Mouse (Mus musculus) B cell, adult 2 months (primary cell): ENCODE measurements around the gene C2cd4a.
A peak's percentile ranks its signal among the peaks of the same experiment; 100 is the strongest.

ENCODE experiments used
- DNase-seq, 2 experiments: peaks; one replicate each; pipeline ENCODE4 v3.0.0; 2022

Gene C2cd4a

DNA sequence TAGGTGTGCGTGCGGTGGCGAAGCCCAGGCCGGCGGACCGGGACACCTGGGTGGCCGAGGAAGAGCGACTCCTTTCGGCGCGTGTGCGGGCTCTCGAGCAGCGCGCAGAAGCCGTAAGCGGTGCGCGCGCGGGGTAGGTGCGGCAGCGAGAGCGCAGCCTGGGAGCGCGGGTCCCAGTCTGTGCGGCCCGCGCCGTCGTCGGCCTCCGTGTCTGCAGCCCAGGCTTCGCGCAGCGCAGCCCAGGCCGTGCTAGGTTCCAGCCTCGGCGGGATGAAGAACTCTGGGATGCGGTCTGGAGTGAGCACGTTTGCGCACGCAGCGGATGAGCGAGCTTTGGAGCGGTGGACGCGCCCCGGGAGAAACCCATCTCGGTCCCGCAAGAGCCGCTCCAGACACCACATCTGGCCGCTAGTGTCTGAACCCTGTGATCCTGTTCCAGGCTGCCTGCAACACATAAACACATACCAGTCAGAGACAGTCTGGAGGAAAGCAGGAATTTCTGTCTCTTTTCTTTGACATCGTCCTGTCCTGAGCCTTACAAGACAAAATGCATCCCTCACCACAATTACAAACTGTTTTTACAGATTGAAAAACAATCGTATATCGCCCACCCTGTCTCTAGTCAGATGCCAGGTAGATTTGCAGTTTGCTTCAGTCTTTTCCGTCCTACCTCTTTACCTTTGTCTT lies 628 bp downstream of the C2cd4a start:
- no peak for DNase-seq

DNA sequence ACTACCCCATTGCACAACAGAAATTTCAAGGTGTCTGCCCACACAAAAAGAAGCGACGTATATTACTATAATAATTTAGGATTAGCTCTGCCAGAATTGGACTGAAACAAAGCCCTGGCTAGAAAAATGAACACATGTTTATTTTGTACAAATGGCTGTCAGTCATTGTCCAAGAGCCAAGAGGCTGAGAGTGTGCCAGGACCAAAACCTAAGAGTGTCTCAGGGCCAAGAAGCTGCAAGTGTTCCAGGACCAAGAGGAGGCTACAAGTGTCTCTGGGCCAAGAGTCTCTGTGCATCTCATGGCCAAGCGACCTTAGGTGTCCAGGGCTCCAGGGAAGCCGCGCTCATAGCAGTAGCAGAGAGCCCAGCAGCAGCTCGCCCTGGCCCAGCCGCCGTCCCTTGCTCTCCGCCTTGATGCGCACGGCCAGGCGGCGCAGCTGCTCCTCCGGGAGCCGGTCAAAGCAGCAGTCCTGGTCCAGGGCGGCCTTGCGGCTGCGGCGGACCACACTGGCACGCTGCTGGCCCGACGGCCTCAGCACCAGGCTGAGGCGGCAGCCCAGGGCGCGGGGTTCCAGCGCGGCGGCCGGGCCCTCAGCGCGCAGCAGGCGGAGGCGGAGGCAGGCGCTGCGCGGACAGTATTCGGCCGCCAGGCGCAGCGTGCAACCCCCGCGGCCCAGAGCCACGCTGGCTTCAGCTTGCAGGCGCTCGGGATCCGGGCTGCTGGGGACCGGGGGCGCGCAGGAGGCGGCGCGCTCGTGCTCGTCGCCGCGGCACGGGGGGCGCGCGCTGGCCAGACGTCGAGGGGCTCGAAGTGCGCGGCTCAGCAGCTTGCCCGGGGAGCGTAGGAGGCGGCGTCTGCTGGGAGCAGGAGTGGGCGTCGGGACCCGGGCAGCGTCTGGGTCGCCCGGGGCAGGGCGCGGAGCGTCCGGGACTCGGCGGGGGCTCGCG lies 1.4 kb downstream of the C2cd4a start:
- DNase-seq: no peak

DNA sequence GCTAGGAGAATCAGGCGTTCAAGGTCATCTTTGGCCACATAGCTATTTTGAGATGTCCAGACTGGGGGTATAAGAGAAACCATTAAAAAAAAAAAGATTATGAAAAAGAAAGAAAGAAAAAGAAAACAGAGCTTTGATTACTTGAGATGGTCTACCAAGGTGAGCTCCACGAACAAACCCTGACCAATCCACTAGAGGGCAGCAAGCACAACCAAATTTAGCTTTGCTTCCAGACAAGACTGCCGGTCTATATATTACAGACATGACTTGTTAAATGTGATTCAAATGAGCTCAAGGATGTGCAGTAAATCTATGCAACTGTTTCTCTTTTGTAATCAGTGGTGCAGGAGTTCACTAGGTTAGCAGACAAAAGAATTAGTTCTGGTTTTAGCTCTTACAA lies 3.9 kb downstream of the C2cd4a start:
- DNase-seq: peak; percentile 58 to 62

DNA sequence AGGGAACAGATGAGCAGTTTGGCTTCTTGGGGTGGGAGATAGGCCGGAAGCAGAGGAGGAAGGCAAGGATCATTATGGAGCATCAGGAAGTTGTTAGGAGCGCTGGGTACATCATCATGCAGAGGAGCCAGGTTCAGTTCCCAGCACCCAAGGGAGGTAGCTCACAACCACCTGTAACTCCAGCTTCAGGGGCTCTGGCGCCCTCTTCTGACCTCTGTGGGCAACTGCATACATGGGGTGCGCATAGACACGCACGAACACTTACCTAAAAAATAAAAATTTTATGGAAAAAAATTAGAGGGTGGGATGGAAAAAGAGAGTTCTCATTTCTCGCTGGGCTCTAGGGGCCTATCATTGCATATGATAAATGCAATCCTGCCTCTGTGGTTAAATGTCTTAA lies 6.6 kb downstream of the C2cd4a start:
- DNase-seq: no peak

DNA sequence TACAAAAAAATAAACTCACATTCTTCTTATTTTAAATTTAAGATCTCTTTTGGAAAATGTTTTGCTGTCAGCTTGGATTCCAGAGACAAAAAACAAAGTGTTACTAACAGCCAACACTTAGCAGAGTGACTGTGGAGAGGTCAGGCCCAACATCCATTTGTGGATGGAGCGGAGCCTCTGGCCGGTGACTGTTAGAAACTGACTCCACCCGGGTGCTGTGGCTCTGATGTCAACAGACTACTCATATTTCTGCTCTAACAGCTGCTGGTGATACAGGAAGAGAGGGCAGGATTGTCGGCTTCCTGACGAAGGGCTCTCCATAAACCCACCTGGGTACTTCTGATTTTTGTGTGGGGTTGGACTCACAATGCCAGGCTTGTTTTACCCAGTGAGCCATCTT lies 9.0 kb downstream of the C2cd4a start:
- DNase-seq: no peak

DNA sequence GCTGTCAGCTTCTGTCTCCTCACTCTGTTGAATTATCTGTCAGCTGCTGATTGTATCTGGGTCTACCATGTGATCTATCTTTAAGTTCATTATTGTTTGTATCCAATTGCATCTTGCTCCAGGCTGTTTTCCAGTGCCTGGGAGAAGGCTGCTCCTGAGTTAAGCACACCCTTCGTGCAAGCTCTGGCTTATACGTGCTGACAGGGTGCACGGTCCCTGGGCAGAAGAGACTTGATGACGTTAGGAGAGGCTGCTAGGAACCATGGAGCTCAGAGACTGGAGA lies 13.5 kb downstream of the C2cd4a start:
- no peak for DNase-seq

DNA sequence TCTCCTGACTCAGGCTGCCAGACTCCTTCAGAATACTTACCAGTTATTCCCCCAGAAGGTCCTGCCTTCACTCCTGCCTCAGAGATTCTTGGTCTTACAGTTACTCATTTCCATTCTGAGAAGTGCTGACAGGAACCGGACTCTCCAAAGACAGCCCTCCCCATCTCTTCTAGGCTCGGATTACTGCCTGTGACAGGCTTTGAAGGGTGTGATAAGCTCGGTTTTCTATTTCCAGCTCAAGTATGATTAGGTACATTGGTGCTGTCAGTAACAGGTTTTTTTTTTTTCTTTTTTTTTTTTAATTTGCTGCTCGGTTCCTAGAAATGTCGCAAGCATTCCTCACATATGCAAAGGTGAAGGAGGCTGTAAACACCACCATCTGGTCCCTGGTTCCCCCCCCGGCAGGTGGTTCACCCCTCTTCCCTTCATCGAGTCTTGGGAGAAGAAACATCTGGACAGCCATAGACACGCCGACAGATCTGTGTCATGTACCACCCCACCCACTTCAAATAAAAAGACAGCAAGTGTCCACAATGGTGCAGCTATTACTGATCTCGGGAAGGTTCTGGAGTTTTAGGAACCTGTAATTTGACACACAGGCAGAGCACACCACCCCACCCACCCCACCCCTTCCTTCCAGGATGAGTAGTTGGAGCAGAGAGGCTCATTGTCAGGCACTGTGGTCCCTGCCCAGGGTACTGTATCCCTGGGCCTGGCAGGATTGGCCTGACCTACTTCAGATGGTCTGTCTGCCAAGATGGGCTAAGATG lies 14.0 kb downstream of the C2cd4a start:
- no peak for DNase-seq

DNA sequence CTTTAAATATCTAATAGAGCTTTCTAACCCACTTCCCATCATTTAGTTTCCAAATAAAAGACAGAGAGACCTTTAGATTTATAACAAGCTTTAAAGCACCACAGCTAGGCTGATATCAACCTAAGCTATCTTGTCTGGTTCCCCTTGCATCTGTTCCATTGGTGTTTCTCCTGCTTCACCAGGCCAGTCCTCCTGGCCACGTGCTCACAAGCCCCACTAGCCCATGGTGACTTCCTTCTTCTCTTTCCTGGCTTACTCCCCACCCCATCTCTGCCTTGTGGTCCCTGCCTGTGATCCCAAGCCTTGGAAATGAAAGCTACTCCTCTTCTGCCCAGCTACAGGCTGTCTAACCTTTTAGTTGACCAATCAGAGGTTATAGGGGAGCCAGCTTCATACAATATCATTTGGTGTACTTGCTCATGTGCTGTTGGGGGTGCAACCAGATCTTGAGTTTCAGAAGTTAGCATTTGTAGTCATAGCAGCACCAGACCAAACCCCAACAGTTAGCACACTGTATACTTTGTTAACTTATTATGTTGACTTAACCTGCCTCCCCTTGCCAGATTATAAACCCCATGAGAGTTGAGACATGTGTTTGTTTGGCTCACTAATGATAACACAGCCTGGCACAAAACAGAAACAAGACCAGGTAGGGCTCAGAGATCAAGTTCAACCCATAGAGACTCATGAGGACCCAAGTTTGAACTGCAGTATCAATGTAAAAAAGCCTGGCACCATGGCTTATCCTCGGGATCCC lies 15.8 kb downstream of the C2cd4a start:
- DNase-seq: no peak

DNA sequence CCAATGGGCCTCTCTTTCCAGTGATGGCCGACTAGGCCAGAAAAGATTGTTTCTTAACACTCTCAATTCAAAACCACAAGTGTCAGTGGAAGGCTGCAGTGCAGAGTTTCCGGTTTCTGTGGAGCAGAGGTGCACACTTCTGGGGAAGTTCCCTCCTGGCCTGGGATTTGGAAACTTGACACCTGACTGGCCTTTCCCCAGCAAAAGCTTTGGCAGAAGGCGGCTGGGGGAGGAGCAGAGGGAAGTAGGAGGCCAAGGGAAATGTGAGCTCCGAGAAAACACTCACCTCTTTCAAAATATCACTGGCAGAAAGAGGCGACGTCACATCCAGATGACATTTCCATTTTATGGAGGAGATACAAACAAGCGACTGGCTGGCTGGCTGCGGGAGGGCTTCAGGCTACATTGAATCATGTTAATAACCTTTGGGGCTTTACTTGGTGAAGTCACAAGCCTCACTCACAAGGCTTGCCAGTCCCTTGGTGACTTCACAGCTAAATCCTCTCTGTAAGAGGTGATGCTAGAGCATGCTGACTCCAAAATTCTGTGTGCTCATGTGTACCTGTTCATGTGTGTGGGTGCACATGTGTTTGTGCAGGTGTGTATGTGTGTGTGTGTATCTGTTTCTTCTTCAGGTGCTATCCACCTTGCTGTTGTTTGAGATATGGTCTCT lies 18.3 kb downstream of the C2cd4a start:
- DNase-seq: no peak

DNA sequence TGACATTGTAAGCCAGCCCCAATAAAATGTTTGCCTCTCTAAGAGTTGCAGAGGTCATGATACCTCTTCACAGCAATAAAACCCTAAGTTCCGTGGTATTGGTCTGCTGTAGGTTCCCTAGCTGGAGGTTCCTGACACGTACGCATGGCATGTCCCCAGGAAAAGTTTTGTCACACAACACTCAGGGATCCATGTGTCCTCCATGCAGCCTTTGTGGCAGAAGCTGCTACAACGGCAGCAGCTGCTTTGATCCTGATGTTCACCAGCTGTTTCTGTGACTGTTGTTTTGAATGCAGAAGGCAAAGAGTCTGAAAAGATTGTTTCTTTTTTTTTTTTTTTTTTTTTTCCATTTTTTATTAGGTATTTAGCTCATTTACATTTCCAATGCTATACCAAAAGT lies 19.0 kb downstream of the C2cd4a start:
- no peak for DNase-seq

DNA sequence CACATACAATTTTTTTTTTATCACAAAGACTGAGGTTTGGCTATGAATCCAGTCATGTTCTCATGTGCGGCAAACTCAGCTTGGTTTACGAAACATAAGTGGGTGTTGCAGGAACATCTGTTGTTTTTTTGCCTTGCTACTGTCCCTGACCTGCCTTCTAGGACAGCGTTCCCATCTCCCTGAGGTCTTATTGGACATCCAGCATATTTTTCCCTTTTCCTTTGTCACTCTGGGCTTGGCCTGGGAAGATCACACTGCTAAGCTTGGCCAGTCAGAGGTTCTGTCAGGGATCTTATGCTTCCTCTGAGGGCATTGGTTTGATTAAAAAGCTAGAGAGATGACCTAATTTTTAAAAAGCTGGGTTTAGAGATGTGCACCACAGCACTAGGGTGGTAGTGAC lies 21.0 kb downstream of the C2cd4a start:
- DNase-seq: no peak

DNA sequence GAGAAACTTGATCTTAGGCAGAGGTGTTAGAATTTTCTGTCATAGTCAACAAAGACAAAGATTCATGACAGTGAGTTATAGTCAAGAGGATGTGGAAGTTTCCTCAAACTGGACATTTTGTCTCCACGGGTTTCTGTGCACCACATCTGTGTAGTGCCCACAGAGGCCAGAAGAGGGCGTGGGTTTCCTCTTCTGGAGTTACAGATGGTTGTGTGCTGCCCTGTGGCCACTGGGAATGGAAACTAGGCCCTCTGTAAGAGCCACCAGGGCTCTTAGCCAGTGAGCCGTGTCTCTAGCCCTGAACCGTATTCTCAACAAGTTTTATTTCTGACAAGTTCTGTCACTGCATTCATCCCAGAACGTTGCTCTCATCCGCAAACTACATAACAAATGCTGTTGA lies 21.6 kb downstream of the C2cd4a start:
- DNase-seq: no peak

DNA sequence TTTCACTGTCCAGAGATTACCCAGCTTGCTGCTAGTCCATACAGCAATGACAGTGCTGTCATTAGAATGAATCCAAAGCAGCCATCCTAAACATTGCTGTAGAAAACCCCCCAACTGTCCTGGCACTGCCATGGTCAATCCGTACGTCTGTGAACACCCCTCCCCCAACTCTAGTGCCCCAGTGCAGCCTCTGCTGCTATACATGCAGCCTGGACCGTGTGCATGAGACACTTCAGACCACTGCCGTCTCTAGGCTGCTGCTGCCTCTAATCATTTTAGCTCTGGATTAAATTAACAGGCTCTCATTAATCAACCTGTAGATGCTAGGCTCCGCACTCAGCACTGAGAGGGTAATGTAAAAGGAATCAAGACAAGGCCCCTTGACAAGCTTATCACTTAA lies 25.1 kb downstream of the C2cd4a start:
- no peak for DNase-seq

DNA sequence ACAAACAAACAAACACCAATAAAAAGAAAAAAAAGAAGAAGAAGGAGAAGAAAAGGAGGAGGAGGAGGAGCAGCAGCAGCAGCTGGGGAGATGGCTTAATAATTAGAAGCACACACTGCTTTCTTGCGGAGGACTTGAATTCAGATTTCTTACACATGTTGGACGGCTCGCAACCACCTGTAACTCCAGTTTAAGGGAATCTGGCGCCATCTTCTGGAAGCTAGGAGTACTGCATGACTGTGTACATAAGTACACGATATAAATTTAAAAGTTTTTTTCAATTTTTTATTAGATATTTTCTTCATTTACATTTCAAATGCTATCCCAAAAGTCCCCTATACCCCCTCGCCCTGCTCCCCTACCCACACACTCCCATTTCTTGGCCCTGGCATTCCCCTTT lies 29.9 kb downstream of the C2cd4a start:
- DNase-seq: peak; percentile 58 to 65

DNA sequence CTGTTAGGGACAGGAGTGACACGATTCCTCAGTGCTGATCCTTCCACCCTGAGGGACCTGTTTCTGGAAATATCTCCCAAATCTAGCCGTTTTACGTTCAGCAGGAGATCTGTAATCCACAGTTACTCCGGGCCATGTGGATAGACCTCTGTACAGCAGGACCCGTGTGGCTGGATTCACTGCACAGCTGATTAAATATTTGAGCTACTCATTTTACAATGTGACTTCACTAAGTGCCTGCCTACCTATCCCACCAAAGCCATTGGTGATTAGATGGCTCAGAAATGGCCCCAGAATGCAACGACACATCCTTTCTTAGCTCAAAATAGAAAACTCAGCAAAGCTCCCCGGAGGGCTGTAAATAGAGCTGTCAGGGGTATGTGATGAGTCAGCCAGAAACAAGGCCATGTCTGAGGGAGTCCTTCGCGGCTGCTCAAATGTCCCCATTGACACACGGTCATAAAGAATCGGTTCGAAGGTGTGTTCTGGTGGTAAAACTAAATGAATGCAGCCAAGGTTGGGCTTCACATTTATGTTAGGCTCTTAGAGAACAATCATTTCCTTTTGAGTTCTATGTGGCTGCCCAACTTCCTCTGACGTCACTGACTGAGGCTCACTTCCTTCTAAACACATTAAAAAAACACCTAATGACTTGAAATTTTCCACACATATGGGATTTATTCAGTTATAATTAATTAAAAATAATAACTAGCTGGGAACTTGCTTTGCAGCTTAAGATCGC lies 32.9 kb downstream of the C2cd4a start:
- DNase-seq: peak; percentile 6 to 9

DNA sequence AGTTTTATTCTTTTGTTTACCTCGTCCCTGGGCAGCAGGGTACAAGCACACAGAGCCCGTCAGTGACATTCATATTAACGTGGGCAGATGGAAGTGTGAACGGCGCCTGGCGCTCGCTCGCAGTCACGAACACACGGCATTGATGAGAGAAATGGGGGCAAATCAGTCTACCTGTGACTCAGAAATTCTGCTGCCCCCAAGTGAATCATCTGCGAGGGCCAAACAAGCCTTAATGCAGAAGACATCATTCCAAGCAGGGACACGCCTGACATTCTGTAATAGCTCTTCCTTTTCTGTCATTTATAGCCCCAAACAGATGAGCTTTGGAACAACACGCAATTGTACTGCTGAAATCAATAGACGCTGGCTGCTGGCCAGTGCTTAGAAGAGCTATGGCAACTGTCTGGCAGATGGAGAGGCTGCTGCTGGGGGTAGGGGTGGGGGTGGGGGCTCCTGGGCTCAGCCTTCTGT lies 36.9 kb downstream of the C2cd4a start:
- no peak for DNase-seq

DNA sequence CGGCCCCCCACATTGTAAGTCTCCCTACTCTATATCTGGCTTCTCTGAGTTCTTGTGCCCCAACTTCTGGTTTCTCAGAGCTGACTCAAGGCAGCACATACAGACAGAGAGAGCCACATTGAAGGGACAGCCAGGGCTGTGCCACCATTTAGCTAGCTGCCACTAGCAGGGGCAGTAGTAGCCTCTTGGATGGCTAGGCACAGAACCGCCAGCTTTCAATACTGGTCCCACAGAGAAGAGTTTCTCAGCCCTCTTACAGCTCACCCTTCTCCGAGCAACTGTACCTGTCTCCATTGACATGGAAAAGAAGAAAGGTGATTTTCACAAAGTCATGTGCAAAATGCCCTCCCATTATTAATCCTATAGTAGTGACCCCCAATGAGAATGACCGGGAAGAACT lies 37.5 kb downstream of the C2cd4a start:
- DNase-seq: no peak

DNA sequence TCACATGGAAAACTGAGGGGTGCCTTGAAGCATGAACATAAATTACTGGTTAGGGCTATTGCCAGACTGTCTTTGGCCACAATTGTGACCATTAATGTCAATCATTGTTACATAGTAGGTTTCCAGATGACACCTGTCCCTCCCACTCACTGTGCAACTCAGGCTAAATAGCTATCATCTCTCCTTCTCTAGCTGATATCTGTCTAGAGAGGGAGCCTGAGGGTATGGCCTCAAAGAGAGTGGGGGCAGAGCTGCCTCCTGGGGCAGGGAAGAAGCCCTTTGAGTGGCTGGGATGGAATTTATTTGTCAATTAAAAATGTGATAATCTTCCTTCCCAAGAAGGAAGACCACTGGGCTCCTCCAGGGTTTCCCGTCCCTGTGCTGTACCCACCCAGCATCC lies 37.9 kb downstream of the C2cd4a start:
- no peak for DNase-seq

DNA sequence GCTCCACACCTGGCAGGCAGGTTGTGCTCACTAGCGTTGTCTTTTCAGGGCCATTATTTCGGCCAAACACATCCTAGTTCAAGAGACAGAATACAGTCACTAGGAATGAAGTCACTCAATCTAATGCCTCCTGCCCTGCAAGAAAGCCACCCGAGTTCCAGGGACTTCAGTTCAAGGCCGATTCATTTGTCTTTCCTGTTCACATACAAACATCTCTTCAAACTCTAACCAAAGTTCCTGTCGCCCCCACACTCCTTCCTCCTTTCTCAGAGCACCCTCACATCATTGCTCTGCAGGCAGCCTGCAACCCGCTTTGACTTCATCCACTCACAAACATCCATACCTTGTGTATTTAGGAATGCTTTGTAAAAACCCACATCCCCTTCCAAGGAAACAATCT lies 38.6 kb downstream of the C2cd4a start:
- DNase-seq: no peak

DNA sequence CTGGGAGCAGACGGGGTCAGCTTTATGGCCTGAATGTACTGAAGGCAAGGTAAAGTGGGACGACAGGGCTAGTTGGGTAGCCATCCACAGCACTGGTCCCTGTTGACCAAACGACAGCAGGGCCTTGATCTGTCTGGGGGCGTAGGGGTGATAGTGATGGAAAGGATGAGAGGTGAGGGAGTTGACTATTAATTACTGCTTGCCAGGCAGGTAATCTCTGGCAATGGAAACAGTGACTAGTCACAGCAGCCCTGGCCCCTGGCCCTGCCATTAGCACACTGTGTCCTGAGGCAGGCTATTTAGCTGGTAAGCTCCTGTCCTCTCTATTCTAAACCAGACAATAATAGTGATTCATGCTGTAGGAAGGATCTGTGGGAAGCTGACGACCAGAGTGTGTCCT lies 39.7 kb downstream of the C2cd4a start:
- DNase-seq: no peak

DNA sequence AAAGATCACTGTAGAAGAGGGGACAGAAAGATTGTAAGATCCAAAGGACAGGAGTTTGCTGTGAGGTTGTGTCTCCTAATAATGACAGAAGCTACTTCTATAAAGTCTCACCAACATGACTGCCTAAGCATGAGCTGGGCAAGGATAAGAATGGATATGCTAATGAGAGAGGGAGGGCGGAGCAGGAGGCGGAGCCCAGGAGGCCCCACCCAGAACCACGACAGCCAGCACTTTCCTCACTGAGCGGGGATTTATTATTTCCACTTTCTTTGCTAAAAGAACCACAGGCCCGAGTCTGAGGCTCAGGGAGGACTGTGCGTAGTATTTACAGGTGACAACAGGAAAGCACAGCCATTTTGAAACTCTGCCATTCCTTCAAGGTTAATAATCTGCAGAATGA lies 44.5 kb downstream of the C2cd4a start:
- no peak for DNase-seq

DNA sequence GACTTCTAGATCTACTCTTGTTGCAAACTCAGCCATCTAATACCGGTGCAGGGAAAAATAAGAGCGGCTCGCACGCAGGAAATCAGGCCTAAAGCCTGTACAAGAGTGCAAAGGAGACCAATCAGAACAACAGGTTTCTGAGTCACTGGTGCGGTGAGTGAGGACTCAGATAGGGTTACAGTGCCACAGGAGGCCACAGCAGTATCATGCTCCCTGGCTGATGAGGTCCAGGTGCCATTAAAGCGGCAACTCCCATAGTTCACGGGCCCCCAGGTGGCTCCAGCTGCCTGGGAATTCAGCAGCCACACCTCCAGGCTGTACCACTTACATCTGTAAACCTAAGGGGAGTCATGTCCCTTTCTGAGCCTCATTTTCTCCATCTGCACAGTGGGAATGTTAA lies 45.8 kb downstream of the C2cd4a start:
- no peak for DNase-seq
